Mouse (Mus musculus) lung, postnatal 0 days (tissue): ENCODE measurements around the gene Wdr24. TPM values are rescaled to one million over a fixed set of nuclear protein-coding genes. Genes with fewer than 3 reads are reported as not detected.

Experiments
- ATAC-seq: fragments of 200-750 bp; cut with Nextera tagmentation; 2 replicates; pipeline ENCODE4 v1.8.0; 2017; ENCODE audit warnings: moderate library complexity
- DNase-seq: peaks from one replicate; pipeline ENCODE4 v3.0.0-alpha.2; 2016; ENCODE audit warnings: low spot score
- H3K27ac ChIP-seq: fragments of 300-500 bp; sonication (generic); 2 replicates; pipeline ENCODE4 v1.5.1; 2014; ENCODE audit warnings: antibody characterized with exemption, mild to moderate bottlenecking, low read length, mixed read lengths
- H3K27me3 ChIP-seq: fragments of 300-500 bp; sonication (generic); replicated peaks from 2 replicates; pipeline ENCODE4 v1.6.1; 2014; ENCODE audit warnings: low read length, mixed read lengths; ENCODE audit not compliant: insufficient read depth
- H3K36me3 ChIP-seq: fragments of 300-500 bp; sonication (generic); 2 replicates; pipeline ENCODE4 v1.6.1; 2014; ENCODE audit warnings: low read length, mixed read lengths; ENCODE audit not compliant: insufficient read depth
- H3K4me1 ChIP-seq: fragments of 300-500 bp; sonication (generic); 2 replicates; pipeline ENCODE4 v1.6.1; 2014; ENCODE audit warnings: antibody characterized with exemption, low read depth, low read length, mixed read lengths; ENCODE audit not compliant: insufficient read depth
- H3K4me2 ChIP-seq: fragments of 300-500 bp; sonication (generic); replicated peaks from 2 replicates; pipeline ENCODE4 v1.6.1; 2014; ENCODE audit warnings: low read depth, mild to moderate bottlenecking, low read length, moderate library complexity, mixed read lengths
- H3K4me3 ChIP-seq: fragments of 300-500 bp; sonication (generic); 2 replicates; pipeline ENCODE4 v1.5.1; 2014; ENCODE audit warnings: low read depth, low read length
- H3K9ac ChIP-seq: fragments of 300-500 bp; sonication (generic); replicated peaks from 2 replicates; pipeline ENCODE4 v1.6.1; 2014; ENCODE audit warnings: low read depth, mild to moderate bottlenecking
- H3K9me3 ChIP-seq: fragments of 300-500 bp; sonication (generic); 2 replicates; pipeline ENCODE4 v1.6.1; 2016; ENCODE audit warnings: low read length, mixed read lengths
- CTCF ChIP-seq: IDR thresholded peaks from 2 replicates; pipeline ENCODE4 v1.5.1; 2016; ENCODE audit warnings: antibody characterized with exemption, mild to moderate bottlenecking
- EP300 ChIP-seq: IDR thresholded peaks from 2 replicates; pipeline ENCODE4 v1.6.1; 2016; ENCODE audit warnings: antibody characterized with exemption, mild to moderate bottlenecking, control low read depth
- WGBS: fragments of 180-500 bp; shearing (Covaris S2); extraction: QIAGEN DNeasy Blood & Tissue Kit; methylation state at CpG from one replicate; pipeline ENCODE4 v1.1.7; 2014; 5-methylcytosine and 5-hydroxymethylcytosine counted together
- microRNA-seq: library from miRNA; unstranded; fragments of <30 nt; microRNA quantifications from one replicate; pipeline ENCODE4, GENCODE M21; 2016
- polyA plus RNA-seq: library from polyadenylated mRNA; unstranded; fragments of >200 nt; fragmentation: Nextera tagmentation; extraction: Ambion mirVana; gene quantifications from 2 replicates; pipeline ENCODE4 v1.2.1, GENCODE M21; 2015

Wdr24 gene
- polyA plus RNA-seq, 1 experiment from 2014 or later, result 14.9 TPM

GRCm38 (mm10) chr17:25877025-25877424, 53.6 kb downstream of the Wdr24 start:
- no peak for ATAC-seq

GRCm38 (mm10) chr17:25877741-25878610, 54.5 kb downstream of the Wdr24 start:
- no peaks in the 10 kb centered on the region for H3K27me3 ChIP-seq
- no peaks in the 10 kb centered on the region for H3K9me3 ChIP-seq
- no peak for TF ChIP-seq EP300
- TF ChIP-seq CTCF, result no peak
- no peak overlapping the region for H3K4me3 ChIP-seq
- H3K9ac ChIP-seq, result no peak overlapping the region
- DNase-seq, result no peak
- H3K27ac ChIP-seq, result no peak overlapping the region
- 90% methylated on average over 32 of the region's 32 CpGs for WGBS
- no peak for ATAC-seq
- no peak overlapping the region for H3K4me2 ChIP-seq
- H3K36me3 ChIP-seq, result no peaks in the 10 kb centered on the region; the same call in 1 of the 2 replicates
- H3K4me1 ChIP-seq, result peaks cover 6% of the 10 kb centered on the region; the same call in 1 of the 2 replicates

More at GRCm38 (mm10) chr17:25877025-25877424, 53.6 kb downstream of the Wdr24 start:
- no peak overlapping the region for H3K27ac ChIP-seq
- H3K27me3 ChIP-seq, result no peaks in the 10 kb centered on the region
- H3K4me2 ChIP-seq, result no peak overlapping the region
- no peaks in the 10 kb centered on the region for H3K36me3 ChIP-seq
- H3K9ac ChIP-seq, result no peak overlapping the region
- WGBS, result 93% methylated on average over 3 of the region's 3 CpGs
- no peak overlapping the region for H3K4me3 ChIP-seq
- no peaks in the 10 kb centered on the region for H3K9me3 ChIP-seq
- no peak for DNase-seq
- no peak for TF ChIP-seq EP300
- TF ChIP-seq CTCF, result no peak
- peaks cover 6% of the 10 kb centered on the region; the same call in 1 of the 2 replicates for H3K4me1 ChIP-seq

Small RNA genes within 50 kb of the gene (microRNA-seq; reads per million reads assigned to microRNA genes)
- not detected for gene Mir3082
- not detected for gene Mir6966

Other genes with a start within 250 kb of the Wdr24 start
- gene Lmf1, start 244.5 kb upstream of the Wdr24 start, polyA plus RNA-seq, result 16.5 and 16.6 TPM in 2 replicates
- gene Gng13, start 106.5 kb upstream of the Wdr24 start, polyA plus RNA-seq, result 3.8 and 4.4 TPM in 2 replicates
- 1.6 and 2.6 TPM in 2 replicates for gene Chtf18, start 96.2 kb upstream of the Wdr24 start, polyA plus RNA-seq
- gene Rpusd1, start 96.0 kb upstream of the Wdr24 start, polyA plus RNA-seq, result 15.2 and 18.1 TPM in 2 replicates
- gene Mslnl, start 87.6 kb upstream of the Wdr24 start, polyA plus RNA-seq, result 1.0 and 1.9 TPM in 2 replicates
- gene Msln, start 69.2 kb upstream of the Wdr24 start, polyA plus RNA-seq, result 584 and 630 TPM in 2 replicates
- 23.8 and 24.1 TPM in 2 replicates for gene Narfl, start 49.9 kb upstream of the Wdr24 start, polyA plus RNA-seq
- gene Haghl, start 38.0 kb upstream of the Wdr24 start, polyA plus RNA-seq, result 42.7 and 45.4 TPM in 2 replicates
- 5.8 and 7.7 TPM in 2 replicates for gene Ccdc78, start 37.0 kb upstream of the Wdr24 start, polyA plus RNA-seq
- gene Fam173a, start 30.7 kb upstream of the Wdr24 start, polyA plus RNA-seq, result 112 and 116 TPM in 2 replicates
- not detected in 2 replicates for gene AC134908.4, start 28.0 kb upstream of the Wdr24 start, polyA plus RNA-seq
- gene Metrn, start 26.5 kb upstream of the Wdr24 start, polyA plus RNA-seq, result 19.1 and 20.9 TPM in 2 replicates
- 0.43 and 0.70 TPM in 2 replicates for gene Fbxl16, start 14.5 kb upstream of the Wdr24 start, polyA plus RNA-seq
- 27.3 and 28.0 TPM in 2 replicates for gene Jmjd8, start 5.2 kb downstream of the Wdr24 start, polyA plus RNA-seq
- 196 and 198 TPM in 2 replicates for gene Stub1, start 9.8 kb downstream of the Wdr24 start, polyA plus RNA-seq
- gene Rhbdl1, start 13.7 kb downstream of the Wdr24 start, polyA plus RNA-seq, result 1.4 and 1.7 TPM in 2 replicates
- gene Gm20683, start 18.1 kb downstream of the Wdr24 start, polyA plus RNA-seq, result 0.86 and 1.1 TPM in 2 replicates
- 9.9 and 10.3 TPM in 2 replicates for gene Rhot2, start 21.2 kb downstream of the Wdr24 start, polyA plus RNA-seq
- 5.6 and 5.8 TPM in 2 replicates for gene Wdr90, start 37.9 kb downstream of the Wdr24 start, polyA plus RNA-seq
- 16.5 and 19.5 TPM in 2 replicates for gene Mcrip2, start 45.1 kb downstream of the Wdr24 start, polyA plus RNA-seq
- 48.7 and 50.7 TPM in 2 replicates for gene Mettl26, start 51.4 kb downstream of the Wdr24 start, polyA plus RNA-seq
- gene Wfikkn1, start 57.2 kb downstream of the Wdr24 start, polyA plus RNA-seq, result 0.24 and 0.26 TPM in 2 replicates
- 19.3 and 21.7 TPM in 2 replicates for gene Rab40c, start 96.1 kb downstream of the Wdr24 start, polyA plus RNA-seq
- gene Pigq, start 121.3 kb downstream of the Wdr24 start, polyA plus RNA-seq, result 36.9 and 37.5 TPM in 2 replicates
- 4.5 and 4.9 TPM in 2 replicates for gene Nhlrc4, start 121.3 kb downstream of the Wdr24 start, polyA plus RNA-seq
- gene A930017K11Rik, start 128.9 kb downstream of the Wdr24 start, polyA plus RNA-seq, result not detected in 2 replicates
- gene Capn15, start 162.2 kb downstream of the Wdr24 start, polyA plus RNA-seq, result 12.7 and 13.9 TPM in 2 replicates
- gene Rab11fip3, start 245.9 kb downstream of the Wdr24 start, polyA plus RNA-seq, result 7.2 and 9.3 TPM in 2 replicates